Mouse (Mus musculus): ENCODE results near the gene Gm20683.

DNA sequence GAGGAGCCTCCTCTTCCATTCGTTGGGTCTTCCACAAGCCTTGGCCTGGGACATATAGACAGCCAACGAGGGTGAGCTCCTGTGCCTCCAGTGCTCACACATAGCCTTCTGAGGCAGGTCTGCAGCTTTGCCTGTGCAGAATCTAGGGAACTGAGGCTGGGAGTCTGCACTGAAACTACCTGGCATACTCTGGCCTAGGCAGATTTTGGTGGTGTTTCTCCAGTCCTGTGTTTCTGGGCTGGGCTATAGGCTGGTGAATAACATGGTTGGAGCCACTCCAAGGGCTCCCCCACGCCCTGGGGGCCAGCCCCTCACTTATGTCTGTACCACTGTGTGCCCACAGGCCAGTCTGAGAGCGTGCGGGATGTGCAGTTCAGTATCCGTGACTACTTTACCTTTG is 16.3 kb downstream of the Gm20683 start:
- TF ChIP-seq POLR2A (IDR thresholded peaks at IDR 0.05; ENCODE audit: extremely low read depth, insufficient read depth, low read length): no peak
- no peak for TF ChIP-seq CTCF (IDR thresholded peaks at IDR 0.05; ENCODE audit: low read depth, low read length)

Measured in liver, adult 2 months (tissue).